Mouse (Mus musculus) adrenal gland, postnatal 10 days (tissue): ENCODE measurements around the gene Gpr108. TPM values are rescaled to one million over a fixed set of nuclear protein-coding genes. Genes with fewer than 3 reads are reported as not detected.

Experiments
- DNase-seq: peaks from one replicate; pipeline ENCODE4 v3.0.0; 2021; ENCODE audit warnings: mixed read lengths
- microRNA-seq: library from miRNA; unstranded; fragments of <30 nt; microRNA quantifications from one replicate; pipeline ENCODE4 v1.2.0, GENCODE M21; 2021
- total RNA-seq, 2 experiments: library from RNA; stranded (reverse); gene quantifications; 2 replicates each; pipeline ENCODE4 v1.2.3; 2021

Gene Gpr108
- total RNA-seq, 2 experiments from 2014 or later = 51.1 to 56.2 TPM

DNA sequence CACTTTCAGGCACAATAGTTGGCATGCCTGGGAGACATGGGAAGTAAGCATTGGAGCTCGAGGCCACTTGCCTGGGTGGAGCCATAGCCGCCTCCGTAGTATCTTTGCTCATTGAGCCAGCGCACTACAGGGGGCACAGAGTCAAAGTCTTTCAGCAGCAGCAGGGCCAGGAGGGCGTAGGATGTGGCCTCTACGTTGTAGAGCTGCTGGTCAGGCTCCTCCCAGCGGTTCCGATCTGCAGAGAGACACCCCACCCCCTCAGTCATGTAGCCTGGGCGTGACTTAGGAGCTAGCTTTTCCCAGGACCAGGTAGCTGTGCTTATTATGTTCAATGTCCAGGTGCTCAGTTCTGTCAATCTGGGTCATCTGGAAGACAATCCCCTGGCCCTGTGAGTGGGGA is 36.7 kb downstream of the Gpr108 start:
- no peak for DNase-seq

DNA sequence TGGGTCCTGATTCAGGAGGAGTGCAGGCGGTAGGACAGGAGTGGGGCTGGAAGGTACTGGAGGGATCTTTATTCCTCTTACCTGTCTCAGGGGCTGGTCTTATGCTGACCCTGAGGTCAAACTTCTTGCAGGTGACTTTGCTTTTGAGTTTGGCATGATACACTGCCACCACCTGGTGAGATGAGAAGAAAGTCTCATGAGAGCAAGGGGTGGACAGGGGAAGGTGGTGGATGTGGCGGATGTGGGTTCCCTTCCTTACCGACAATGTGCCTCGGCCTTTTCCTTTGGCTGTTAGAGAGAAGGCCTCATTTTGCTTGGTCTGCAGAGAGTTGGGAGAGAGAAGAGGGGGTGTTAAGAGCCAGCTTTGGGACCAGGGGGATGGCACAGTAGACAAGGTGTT is 38.9 kb downstream of the Gpr108 start:
- no peak for DNase-seq

DNA sequence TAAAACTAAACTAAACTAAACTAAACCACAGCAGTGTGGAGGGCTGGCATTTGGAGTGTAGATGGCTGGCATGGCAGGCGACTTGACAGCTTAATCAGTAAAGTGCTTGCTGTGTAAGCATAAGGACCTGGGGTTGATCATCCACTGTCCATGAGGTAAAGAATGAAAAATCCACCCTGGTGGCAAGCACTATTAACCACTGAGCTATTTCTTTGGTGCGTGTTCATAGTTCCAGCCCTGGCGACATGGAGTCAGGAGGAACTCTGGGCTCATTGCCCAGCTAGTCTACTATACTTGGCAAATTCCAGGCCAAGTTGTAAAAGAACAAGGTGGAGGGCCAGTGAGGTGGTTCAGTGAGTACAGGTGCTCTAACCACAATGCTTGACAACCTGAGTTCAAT is 40.3 kb downstream of the Gpr108 start:
- DNase-seq = no peak

DNA sequence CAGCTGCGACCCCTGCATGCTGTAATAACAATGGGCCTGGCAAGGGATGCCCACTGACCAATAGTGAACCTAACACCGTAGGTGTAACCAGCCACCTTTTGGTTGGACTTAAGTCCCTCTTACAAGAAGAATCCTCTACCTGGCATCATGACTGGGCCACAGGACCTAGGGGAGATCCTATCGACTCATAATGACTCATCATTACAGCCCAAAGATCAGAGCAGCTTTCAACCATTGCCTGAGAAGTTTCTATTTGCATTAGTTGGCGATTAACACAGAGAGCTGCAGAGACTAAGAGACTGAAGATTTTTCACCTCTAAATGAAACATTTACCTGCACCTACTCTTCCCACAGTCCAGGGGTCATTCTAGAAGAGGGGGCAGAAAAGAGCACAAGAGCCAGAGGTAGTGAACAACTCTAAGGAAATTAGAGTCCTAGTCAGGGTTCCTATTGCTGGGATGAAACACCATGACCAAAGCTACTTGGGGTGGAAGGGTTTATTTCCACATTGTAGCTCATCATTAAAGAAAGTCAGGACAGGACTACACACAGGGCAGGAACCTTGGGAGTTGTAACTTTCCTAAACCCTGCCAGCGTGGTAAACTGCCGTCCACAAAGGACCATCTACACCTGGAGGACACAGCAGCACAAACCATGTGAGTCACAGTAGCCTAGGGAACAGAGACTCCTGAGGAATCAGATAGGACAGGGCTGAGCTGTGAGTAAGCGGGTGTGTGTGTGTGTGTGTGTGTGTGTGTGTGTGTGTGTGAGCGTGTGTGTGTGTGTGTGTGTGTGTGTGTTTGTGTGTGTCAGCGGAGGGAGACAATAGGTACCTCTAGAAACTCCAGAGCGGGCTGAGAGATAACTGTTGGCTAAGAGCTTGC is 46.2 kb downstream of the Gpr108 start:
- no peak for DNase-seq

DNA sequence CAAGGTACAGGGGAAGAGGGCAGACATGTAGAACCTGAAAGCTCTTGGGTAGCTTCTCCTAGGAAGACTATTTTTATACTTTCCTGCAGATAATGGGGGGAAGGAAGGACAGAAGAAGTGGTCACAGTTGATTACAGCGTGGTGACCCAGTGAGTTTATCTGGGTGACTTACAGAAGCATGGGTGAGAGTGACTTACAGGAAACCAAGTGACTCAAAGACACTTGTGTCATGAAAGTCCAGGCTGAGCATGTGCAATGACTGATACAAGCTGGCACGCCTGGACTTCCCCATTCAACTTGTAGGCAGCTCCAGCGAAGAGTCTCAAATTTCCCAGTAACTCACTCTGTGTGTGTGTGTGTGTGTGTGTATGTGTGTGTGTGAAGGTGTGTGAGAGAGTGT is 50.0 kb downstream of the Gpr108 start:
- DNase-seq = no peak

DNA sequence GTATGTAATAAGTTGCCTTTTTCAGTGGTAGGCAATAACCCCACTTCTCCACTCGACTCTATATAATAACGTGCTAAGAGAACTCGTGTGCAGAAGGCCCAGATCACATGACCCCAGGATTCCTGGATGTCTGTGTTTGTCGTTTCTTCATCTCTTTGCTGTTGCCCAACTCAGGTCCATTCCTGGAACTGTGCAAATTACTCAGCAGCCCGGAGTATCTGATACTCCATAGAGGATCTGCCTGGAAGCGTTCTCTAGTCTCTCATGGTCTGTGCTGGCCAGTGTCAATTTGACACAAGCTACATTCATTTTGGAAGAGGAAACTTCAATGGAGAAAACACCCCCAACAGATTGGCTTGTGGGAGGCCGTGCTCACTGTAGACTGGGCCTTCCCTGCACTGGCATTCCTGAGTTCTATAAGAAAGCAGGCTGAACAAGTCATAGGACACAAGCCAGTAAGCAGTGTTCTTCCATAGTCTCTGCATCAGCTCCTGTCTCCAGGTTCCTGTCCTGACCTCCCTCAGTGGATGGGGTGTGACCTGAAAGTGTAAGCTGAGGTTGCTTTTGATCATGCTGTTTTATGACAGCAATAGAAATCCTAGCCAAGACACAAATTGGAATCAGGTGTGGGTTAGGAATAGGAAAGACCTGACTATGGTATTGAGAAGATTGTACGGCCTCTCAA is 52.8 kb downstream of the Gpr108 start:
- no peak for DNase-seq

DNA sequence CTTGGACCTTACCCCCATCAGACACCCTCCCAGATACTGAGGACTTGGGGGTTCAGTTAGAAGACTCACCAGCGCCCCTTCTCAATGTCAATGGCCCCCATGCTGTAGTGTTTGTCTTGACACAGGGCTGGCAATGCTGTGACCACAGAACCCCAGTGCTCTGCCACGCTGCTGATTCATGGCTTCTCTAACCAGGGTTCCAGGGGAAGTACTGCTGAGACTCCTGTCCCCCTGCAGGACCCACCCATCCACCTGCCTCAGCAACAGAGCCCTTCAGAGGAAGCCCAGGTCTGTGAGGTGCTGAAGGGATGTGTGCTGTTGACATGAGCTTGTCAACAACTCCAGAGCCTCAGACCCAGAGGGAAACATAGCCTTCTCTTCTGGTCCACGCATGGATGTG is 53.5 kb downstream of the Gpr108 start:
- DNase-seq = no peak

DNA sequence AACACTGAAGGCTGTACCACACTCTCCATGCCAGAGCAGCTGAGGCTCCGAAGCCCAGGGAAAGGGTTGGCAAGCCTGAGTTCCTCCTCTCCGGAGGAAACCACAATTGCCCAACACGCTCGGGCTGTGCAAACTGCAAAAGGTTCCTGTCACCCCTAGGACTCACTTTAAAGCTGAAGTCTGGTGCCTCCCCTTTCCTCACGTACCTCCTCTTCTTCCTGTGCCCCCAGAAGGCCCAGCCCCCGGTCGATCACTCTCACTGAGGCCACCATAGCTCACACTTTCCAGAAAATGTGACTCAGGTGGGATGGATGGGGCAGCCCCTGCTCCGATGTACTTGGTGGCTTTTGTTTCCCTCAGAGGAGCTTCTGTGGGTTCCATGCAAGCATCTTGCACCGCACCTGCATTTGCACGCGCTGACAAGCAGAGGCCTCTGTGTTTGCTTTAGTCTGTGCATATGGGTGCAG is 54.2 kb downstream of the Gpr108 start, which contains the start of gene Tnfsf14:
Tnfsf14 (minus strand) TSS at position 137 of the 467 bp plus-strand sequence.
- DNase-seq = no peak

DNA sequence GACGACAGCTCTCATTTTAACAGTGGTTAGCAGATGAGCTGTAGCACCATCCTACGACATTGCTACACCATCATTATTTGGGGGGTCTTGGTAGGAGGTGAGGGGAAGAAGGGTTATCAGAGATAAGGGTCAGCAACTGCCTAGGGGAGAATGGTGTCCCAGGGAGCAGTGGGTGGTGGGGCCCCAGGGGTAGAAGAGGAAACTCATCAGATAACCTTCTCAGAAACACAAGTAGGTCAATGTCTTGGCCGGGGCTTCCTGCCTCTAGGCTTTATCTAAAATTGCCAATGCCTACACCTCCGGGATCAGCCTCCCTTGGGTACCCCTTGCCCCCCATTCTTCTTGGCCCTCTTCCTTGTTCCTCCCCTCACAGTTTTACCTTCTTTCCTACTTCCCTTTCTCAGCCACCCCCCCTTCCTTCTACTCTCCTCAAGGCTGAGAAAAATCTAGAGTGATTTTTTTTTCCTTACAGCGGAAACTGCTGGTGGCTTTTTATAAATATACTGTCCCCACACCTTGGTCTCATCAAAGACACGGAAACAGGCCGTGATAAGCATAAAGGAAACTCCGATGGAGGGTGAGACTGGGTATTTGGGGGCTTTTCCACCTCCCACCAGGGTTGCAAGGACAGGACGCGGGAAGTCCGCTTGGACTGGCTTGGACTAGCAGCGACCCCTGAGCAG is 59.6 kb downstream of the Gpr108 start:
- DNase-seq = no peak

DNA sequence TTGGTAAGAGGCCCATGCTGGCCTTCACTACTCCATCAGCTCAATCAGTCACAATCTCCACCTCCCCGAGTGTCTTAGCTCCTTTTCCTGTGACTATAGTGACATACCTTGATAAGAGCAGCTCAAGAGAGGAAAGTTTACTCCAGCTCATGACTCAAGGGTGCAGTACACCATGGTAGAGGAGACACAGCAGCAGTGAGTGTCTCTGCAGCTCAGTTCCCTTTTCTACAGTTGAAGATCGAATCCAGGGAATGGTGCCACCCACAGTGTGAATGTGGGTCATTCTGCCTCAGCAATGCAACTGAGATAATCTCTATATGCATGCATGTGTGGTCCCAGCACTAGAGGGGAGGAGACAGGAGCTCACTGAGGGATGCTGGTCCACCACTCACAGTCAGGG is 62.6 kb downstream of the Gpr108 start:
- DNase-seq = no peak

Small RNA genes within 50 kb of the gene (microRNA-seq; reads per million reads assigned to microRNA genes)
- not detected for gene Mir6978

Other genes starting within 250 kb of the Gpr108 start
- under 1 TPM; 0.87 to 0.97 TPM for gene Pspn, start 248.4 kb downstream of the Gpr108 start, total RNA-seq
- 10 to 100 TPM; 43.0 to 44.8 TPM for gene Gtf2f1, start 237.2 kb downstream of the Gpr108 start, total RNA-seq
- under 1 TPM; 0.21 to 0.33 TPM for gene Gm17949, start 237.0 kb downstream of the Gpr108 start, total RNA-seq
- 10 to 100 TPM; 90.4 to 99.1 TPM for gene Khsrp, start 216.9 kb downstream of the Gpr108 start, total RNA-seq
- gene Slc25a41, start 206.8 kb downstream of the Gpr108 start, total RNA-seq = not detected
- gene Crb3, start 189.3 kb downstream of the Gpr108 start, total RNA-seq = 1 to 10 TPM; 2.0 to 3.9 TPM
- 100 to 1,000 TPM; 119 to 122 TPM for gene Slc25a23, start 188.6 kb downstream of the Gpr108 start, total RNA-seq
- 1 to 10 TPM; 3.4 TPM for gene Dennd1c, start 169.9 kb downstream of the Gpr108 start, total RNA-seq
- gene Tubb4a, start 160.7 kb downstream of the Gpr108 start, total RNA-seq = 10 to 100 TPM; 10.9 to 20.6 TPM
- gene Tnfsf9, start 143.1 kb downstream of the Gpr108 start, total RNA-seq = under 1 TPM; 0.30 to 0.48 TPM
- not detected for gene Cd70, start 98.7 kb downstream of the Gpr108 start, total RNA-seq
- gene Tnfsf14, start 54.3 kb downstream of the Gpr108 start, total RNA-seq = under 1 TPM; 0.30 to 0.33 TPM
- gene C3, start 20.3 kb downstream of the Gpr108 start, total RNA-seq = 100 to 1,000 TPM; 426 to 804 TPM
- gene Trip10, start 1.0 kb upstream of the Gpr108 start, total RNA-seq = 10 to 100 TPM; 39.2 to 56.6 TPM
- gene Vav1, start 30.7 kb upstream of the Gpr108 start, total RNA-seq = 1 to 10 TPM; 4.4 to 4.8 TPM
- gene Adgre1, start 110.2 kb upstream of the Gpr108 start, total RNA-seq = 1 to 10 TPM; 5.7 to 6.7 TPM